Mouse (Mus musculus) ES-Bruce4 (cell line): ENCODE measurements around the gene Rbms3.

Experiments used
- CTCF ChIP-seq: IDR thresholded peaks from one replicate; pipeline ENCODE4 v1.8.1; 2011; ENCODE audit warnings: low read depth, low read length
- EP300 ChIP-seq: IDR thresholded peaks from 2 replicates; pipeline ENCODE4 v1.6.1; 2011; ENCODE audit warnings: low read depth, low read length; ENCODE audit not compliant: insufficient read depth
- POLR2A ChIP-seq: IDR thresholded peaks from one replicate; pipeline ENCODE4 v1.8.1; 2011; ENCODE audit warnings: low read length; ENCODE audit not compliant: insufficient read depth

- TF ChIP-seq CTCF: no peak
- TF ChIP-seq POLR2A: no peak
- no peak for TF ChIP-seq EP300
These were observed 259.6 kb downstream of the Rbms3 start for GRCm38 (mm10) chr9:117370086-117370485.
